Mouse (Mus musculus): ENCODE data around the gene 1700023F06Rik.

The 1700023F06Rik gene

DNA sequence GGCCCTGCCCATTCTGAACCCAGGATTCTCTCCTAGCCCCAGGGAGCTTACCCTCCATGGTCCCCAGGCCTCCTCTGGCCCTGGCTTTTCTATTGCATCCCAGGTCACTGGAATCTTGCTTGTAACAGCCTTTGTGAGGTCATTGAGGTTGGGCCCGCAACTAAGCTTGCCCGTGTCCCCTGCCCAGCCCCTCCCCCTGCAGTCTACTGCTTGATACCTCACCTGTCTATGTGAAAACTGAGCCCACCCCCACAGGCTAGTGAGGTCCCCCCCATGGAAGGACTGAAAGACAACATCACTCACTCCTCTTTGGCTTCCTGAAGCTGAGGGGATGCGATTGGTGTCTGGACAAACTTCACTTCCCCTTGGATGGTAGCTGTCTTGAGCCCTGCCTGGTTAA, at the start of gene 1700023F06Rik:
TSS of gene 1700023F06Rik (minus strand) at position 101 of the 400 bp plus-strand sequence.
- no peak for DNase-seq (ENCODE audit: low read depth, low spot score)

DNA sequence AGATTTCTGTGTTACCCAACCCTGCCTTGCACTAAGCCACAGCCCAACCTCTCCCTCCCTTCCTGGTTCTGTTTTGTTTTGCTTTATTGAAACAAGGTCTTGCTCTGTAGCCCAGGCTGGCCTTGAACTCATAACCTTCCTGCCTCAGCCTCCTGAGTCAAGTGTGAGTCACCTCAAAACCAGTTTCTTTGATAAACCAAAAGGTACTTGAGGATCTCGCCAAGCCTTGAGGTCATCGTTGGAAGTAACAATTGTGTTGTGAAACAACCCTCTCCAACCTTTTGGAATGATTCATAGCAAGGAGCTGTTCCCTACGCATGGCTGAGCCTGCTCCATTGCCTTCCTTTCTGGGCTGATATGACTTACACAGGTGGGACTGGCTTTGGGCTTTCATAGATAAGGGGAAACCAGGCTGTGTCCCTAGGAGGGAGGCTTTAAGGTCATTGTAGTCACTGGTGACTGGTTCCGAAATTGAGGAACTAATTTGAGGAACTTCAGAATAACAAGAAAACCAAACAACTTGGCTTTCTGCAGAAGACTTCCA, 49.7 kb upstream of the 1700023F06Rik start:
- no peak for DNase-seq (ENCODE audit: low read depth, low spot score)

DNA sequence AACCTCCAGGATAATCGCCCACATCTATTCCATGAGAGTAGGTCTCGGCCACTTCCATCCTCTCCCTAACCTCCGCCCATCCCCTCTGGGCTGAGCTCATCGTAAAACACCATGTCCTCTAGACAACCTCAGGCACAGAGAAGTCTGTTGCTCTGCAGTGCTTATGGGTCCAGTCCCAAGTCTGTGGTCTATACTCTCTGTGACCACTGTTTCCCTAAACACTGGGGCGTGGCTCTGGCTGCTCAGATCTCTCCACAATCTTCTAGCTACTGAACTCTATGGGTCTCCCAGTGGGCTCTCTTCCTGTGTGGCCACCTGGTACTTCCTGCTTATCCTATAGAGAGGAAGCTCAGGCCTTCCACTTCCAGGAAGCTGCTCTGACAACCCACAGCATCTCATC, 45.2 kb upstream of the 1700023F06Rik start:
- no peak for DNase-seq (ENCODE audit: low read depth, low spot score)

DNA sequence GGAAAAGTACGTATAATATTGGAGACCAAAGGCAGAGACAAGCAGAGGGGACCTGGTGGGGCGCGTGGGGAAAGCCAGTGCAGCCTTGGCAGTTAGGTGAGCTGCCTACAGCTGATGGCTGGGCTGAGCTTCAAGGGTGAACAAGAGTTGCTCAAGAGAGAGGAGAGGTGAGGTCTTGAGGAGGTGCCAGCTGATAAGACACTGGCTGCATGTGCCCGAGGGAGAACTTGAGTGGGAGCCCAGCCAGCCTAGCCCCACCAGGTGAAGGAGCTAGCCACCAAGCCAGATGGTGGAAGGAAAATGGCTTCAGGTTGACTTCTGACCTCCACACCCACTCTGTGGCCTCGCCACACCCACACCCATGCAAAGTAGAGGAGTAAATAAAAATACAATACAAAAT, 44.0 kb upstream of the 1700023F06Rik start:
- DNase-seq (ENCODE audit: low read depth, low spot score): no peak

DNA sequence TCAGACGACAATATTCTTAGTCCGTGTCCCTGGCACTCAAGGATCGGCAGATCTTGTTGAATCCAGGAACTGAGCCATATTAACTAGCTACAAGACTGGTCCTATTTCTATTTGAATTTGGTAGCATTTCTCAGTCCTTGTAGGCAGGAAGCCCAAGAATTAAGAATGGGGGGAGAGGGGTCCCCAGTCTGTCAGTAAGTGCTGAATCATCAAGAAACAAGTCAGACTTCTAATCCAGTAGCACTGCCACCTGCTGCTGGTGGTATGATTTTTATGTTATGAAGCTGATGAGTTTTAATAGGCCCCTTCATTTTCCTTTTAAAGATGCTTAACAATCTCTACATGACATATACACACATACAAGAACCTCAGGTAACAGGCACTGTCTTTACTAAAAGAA, 42.0 kb upstream of the 1700023F06Rik start:
- no peak for DNase-seq (ENCODE audit: low read depth, low spot score)

DNA sequence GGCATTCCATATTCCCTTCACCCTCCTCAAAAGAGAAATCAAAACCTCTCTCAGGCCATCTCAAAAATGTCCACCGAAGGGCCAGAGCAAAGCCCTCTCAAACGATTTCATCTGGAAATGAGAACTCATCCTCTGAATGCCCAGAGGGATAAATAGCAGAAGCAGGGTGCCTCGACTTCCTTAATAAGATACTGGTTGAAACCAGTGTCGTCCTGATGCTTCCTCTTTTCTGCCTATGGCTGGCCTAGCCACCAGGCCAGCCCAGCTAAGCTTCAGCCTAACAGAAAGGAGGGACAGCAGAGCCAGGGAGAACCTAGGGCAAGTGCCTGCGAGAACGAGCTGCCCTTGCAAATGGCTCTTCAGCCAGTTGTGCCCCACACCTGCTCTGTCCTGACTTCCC, 41.2 kb upstream of the 1700023F06Rik start:
- DNase-seq (ENCODE audit: low read depth, low spot score): no peak

DNA sequence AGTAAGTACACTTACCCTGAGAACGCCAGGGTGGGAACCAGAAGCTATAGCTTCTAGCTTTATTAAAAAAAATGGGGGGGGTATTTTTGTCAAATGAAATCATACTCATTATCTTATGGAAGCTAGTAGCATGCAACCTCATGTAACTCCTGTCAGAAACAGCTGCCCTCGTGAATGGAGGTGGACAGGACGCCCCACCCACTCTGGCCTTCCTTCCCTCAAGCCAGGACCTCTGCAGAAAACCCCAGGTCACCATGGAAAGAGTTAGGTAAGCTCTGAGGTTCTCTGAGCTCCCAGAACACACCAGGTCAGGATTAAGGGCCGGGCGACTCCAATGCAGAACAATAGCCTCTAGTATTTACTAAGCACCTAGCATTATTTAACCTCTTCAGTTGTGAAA, 40.5 kb upstream of the 1700023F06Rik start:
- no peak for DNase-seq (ENCODE audit: low read depth, low spot score)

DNA sequence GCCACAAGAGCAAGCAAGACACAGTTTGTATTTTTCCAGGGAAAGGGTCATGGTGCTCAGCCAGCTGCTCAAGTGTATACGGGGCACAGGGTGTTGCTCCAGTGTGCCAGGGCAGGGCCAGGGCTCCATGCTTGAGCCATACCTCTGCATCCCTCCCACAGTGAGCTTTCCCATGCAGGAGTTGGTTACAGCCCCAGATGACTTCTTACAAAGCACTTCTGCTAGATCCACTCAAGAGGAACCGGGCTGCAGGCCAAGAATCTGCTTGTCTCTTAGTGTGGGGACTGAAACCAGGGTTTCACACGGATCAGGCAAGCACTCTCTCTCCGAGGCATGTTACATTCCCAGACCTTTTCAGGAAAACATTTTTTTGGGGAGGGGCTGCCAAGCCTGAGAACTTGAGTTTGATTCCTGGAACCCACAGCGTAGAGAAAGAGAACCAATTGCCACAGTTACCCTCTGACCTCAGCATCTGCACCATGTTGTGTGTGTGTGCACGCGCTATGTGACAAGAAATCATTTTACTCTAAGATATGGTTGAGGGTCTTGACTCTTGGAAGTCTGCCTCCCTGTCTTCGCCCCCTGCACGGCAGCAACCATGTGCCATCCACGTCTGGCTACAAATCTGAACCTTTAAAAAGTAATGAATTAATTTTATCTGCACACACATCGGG, 39.3 kb upstream of the 1700023F06Rik start:
- no peak for DNase-seq (ENCODE audit: low read depth, low spot score)

DNA sequence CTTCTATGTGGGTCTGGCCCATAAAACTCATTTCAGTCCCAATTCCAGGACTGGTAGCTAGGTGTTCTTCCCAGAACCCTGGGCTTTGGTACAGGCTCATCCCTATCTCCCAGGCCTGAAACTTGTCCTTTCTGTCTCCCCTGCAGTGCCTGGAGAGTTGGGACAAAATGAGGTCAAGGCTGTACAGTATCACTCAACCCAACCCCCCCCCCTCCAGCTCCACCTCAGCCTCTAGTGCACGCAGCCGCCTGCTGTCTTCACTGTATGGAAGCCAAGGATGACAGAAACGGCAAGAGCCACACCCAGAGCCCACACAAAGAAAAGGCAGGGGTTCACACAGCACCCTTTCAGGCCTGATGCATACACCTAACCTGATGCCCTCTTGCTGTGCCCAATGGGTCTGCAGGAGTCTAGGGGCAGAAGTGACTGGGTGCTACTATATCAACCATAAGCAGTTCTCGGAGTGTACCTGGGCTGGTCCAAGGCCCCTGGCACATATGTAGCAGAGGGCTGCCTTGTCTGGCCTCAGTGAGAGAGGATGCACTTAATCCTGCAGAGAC, 38.5 kb upstream of the 1700023F06Rik start:
- DNase-seq (ENCODE audit: low read depth, low spot score): no peak

DNA sequence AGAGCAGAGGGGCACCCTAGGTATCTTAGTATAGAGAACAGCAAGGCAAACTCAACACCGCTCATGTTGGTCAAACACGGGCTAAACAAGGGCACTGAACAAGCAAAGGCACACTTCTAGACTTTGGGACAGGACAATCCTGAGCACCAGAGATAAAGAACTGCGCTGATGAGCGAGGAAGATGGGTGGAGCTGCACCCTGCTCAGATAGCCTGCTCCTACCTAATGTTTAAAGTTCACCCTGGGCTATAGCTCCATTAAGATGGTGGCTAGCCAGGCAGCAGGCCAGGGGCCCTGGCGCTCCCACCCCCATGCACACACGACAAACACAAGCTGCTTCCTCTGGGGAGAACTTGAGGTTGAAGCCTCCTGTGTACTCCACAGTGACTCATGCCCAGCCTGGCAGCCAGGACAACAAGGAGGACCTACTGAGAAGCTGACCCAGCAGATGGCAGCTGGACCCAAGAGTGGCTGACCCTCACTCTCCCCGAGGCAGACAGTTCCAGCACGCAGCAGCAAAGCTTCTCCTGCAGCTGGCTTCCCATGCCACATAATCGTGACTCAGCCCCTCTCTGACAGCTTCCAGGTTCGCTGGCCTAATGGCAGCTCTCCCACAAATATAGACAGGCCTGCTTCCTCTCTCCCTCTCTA, 37.8 kb upstream of the 1700023F06Rik start:
- no peak for DNase-seq (ENCODE audit: low read depth, low spot score)

DNA sequence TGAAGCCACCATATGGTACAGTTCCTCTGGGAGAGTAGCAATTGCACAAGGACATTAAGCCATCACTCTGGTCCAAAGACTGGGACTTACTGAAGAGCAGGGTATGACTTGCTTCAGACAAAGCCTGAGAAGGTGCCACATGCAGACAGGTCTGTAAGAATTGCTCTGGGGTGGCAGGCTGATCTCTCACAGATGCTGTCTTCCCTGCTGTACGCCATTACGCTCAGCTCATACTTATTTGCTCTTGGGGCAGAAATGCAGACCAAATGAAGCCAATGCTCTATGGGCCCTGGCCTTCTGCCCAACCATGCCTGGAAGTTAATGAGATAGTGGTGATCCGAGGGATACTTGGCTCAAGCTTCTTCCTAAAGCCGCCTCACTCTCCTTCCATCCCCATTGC, 36.5 kb upstream of the 1700023F06Rik start:
- no peak for DNase-seq (ENCODE audit: low read depth, low spot score)

DNA sequence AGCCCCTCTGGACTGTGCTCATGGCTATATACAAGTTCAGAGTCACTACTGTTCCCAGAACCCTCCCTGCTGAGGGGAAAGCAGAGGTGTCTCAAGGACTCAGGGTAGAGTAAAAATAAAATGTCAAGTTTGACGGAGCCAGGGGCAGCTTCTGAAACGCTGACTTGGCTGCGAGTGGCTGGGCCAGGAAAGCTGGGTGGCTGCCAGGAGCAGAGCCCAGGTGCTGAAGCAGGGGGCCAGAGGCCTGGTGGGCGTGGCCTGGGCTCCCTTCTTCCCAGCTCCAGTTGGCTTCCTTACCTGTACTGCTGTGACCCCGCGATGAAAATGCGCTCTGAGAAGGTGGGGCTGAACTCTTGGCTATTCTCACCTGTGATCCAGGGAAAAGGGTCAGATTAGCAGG, 32.4 kb upstream of the 1700023F06Rik start:
- DNase-seq (ENCODE audit: low read depth, low spot score): no peak

DNA sequence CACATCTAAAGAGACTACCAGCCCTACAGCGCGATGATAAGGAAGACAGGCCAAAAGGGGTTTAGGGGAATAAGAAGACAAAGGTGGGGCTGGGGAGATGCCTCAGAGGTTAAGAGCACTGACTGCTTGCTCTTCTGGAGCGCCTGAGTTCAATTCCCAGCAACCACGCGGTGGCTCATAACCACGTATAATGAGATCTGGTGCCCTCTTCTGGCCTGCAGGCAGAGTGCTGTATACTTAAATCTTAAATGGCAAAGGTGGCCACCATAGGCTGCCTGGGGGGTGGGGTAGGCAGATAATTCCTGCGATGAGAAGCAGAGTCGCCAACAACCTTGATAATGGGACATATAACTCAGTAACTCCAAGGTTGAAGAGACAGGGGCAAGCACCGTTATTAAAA, 29.4 kb upstream of the 1700023F06Rik start:
- no peak for DNase-seq (ENCODE audit: low read depth, low spot score)

DNA sequence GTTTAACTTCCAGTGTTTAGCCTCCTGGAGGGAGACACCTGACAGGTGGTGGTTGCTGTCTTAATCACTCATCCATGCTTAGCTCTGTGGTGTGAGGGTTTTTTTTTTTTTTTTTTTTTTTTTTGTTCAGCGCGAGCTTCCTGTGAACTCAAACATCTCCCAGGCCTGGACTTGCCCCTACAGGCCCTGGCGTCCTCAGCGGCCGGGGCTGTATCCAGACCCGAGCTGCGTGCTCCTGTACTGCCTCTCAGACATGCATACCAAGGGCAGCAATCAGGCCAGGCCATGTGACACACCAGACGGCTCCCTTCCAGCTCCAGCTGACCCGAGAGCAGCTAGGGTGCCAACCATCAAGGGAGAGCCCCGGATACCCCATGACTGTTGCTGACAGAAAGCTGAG, 28.5 kb upstream of the 1700023F06Rik start:
- no peak for DNase-seq (ENCODE audit: low read depth, low spot score)

DNA sequence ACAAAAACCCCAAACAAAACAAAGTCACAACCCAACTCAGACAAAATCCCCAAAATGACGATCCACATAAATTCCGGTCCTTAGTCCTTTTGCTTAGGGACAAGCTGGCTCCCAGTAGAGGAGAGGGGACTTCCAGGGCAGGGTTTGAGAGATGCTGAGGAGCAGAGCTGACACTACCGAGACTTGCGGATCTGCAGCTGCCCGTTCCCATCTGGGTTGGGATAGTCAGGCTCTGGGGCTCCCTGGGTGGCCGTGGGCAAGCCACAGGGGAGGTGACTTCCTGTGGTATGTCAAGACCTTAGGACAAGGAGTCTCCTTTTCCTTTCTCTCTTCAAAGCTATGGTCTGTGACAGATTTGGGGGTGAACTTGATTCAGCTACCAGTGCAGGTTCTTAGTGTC, 28.1 kb upstream of the 1700023F06Rik start:
- no peak for DNase-seq (ENCODE audit: low read depth, low spot score)

DNA sequence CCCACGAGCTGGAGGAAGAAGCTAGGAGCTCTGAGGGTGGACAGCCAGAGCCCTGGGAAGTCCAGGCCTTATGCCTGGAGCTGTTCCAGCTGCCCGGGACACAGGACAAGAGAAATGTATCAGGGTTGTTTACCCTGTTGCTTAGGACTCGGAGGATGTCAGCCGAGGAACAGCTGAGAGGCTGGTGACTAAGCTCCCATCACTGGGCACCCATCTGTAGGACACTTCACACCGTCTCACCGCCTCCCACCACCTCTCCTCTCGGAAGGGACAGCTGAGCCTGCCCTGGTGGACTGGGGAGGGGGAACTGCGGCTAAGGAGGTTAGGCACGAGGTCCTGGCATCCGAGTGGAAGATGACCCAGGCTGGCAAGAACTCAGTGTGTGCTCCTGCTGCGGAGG, 27.3 kb upstream of the 1700023F06Rik start:
- no peak for DNase-seq (ENCODE audit: low read depth, low spot score)

DNA sequence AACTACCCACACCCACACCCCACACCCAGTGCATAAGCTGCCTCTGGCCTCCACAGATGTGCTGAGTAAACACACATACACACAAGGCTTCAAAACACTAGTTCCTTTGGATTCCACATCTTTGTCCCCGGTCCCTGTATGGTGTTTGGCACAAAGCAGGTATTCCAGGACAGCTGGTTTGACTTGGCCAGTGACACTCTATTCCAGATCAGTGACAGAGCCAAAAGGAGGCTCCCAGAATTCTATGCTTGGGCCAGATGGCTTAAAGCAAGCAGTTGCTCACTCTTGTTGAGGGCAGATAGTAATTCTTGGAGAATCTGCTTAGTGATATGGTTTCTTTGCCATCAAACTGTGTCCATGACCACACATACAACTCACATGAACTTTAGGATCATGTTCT, 26.1 kb upstream of the 1700023F06Rik start:
- DNase-seq (ENCODE audit: low read depth, low spot score): no peak

DNA sequence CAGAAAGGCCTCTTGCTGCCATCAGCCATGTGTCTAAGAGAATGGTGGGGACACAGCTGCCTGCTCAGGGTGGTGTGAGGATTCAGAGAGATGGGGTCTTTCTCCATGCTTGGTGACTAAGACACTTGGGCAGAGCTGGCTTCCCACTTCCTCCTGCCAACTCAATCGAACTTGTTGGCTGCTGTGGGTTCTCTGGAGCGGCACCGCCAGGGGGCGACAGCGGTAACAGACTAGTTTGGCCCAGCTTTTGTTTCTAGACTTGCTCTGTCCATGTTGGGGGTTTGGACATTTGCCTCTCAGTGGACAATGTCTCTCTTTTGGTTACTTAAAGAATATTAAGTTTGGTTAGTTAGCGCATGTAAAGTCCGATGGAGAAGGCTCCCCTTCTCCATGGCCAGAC, 24.6 kb upstream of the 1700023F06Rik start:
- DNase-seq (ENCODE audit: low read depth, low spot score): no peak

DNA sequence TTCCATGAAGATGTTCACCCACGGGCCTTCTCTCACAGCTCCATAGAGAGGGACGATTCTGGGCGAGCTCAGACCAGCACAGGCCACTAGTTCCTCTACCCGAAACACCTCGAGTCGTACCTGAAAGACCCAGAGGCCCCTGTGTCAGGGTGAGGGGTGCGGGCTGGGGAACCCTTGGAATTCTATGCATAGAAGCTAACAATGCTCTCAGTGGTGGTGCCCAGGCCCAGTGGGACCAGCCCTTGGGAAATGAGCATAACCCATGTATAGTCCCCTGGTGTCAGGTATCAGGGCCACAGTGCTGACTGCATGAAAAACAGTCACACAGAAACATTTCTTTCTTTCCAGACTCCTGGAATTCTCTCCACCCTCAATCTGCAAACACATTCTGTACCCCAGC, 23.0 kb upstream of the 1700023F06Rik start:
- no peak for DNase-seq (ENCODE audit: low read depth, low spot score)

DNA sequence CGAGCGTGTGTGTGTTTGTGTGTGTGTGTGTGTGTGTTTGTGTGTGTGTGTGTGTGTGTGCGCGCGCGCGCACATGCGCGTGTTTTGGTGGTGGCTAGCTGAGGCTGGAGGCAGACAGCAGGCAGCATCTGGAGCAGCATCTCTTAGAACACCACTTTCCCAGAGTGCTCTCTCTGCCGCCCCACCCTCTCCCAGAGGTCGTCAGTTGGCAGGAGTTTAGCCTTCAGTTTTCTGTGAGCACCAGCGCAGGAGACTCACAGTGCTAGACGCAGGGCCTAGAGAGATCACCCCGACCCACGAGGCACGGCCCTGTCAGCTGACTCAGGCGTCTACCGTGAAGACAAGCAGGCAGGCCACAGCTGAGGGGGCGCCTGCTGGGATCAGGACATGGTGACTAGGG, 22.3 kb upstream of the 1700023F06Rik start:
- DNase-seq (ENCODE audit: low read depth, low spot score): no peak

DNA sequence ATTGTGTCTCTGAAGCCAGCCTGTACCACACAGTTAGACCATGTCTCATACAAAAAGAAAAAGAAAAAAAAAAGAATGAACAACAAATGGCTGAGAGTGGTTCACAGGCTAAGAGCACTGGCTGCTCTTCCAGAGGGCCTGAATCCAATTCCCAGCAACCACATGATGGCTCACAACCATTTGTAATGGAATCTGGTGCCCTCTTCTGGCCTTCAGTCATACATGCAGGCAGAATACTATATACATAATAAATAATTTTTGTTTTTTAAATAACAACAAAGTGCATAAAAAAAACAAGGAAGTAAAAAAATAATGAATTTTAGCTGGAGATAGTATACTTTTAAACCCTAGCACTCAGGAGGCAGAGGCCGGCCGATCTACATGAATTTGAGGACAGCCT, 21.2 kb upstream of the 1700023F06Rik start:
- no peak for DNase-seq (ENCODE audit: low read depth, low spot score)

DNA sequence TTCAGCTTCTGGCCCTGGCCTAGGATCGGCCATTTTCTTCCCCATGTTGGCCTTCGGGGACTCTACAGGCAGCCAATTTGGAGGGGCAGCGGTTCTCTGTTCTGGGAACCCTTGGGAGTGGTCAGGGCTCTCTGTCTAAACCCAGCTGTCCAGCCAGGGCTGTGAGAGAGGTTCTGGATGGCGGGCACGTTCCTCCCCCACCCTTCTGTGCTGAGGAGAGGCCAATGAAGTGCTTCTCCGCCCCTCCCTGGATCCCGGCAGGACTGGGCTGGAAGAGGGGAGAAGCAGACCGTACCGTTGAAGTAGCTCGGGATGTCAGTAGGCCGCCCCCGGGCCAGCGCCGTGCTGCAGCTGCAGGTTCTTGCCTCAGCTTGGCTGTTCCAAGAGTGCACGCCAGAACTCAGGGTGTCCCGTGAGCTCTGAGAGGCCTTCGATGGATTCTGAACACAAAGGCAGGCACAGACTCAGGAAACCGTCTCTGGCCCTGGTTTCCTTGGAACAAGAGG, 15.6 kb upstream of the 1700023F06Rik start:
- no peak for DNase-seq (ENCODE audit: low read depth, low spot score)

DNA sequence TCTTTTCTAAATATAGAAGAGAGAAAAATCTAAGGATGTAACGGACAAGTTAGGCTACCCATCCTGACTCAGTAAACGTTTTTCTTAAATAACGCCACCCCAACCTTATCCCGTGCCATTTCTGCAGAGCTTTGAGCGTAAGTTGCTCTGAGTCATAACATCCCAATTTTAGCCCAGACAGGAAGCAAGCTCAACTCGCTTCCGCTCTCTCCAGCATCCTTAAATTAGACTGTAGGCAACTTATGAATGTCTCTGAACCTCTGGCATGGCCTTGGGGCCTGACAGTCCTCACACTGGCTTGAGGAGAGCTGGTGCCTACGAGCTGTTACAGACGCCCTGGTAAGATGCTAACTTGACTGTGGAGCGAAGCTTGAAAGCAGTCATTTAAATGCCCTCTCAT, 15.1 kb upstream of the 1700023F06Rik start:
- DNase-seq (ENCODE audit: low read depth, low spot score): no peak

Measured in brain, embryonic 18.5 days (tissue).